Mouse (Mus musculus): ENCODE measurements around the gene Utrn. TPM values are rescaled to one million over a fixed set of nuclear protein-coding genes. Genes with fewer than 3 reads are reported as not detected.

Gene Utrn
- polyA plus RNA-seq, 1 experiment: 33.5 TPM

- no peak for DNase-seq
- H3K27me3 ChIP-seq (ENCODE audit: control insufficient read depth, insufficient read depth, low read length): no peaks in the 10 kb centered on the region
- H3K27ac ChIP-seq (ENCODE audit: insufficient read depth, low read length): no peak overlapping the region
- no peak overlapping the region for H3K4me3 ChIP-seq (replicated peaks; ENCODE audit: insufficient read depth, low read depth, low read length)
- TF ChIP-seq POLR2A (IDR thresholded peaks at IDR 0.05; ENCODE audit: borderline replicate concordance, insufficient read depth, low read length): no peak
- no peak for TF ChIP-seq CTCF (IDR thresholded peaks at IDR 0.05; ENCODE audit: borderline replicate concordance, insufficient read depth, low read depth, low read length)
- H3K4me1 ChIP-seq (ENCODE audit: control insufficient read depth, insufficient read depth, low read length): no peaks in the 10 kb centered on the region; the same call in 1 of the 2 replicates
- WGBS: 81% methylated on average over 10 of the region's 10 CpGs
These were observed 20.6 kb downstream of the Utrn start for GRCm38 (mm10) chr10:12848322-12849108.

DNA sequence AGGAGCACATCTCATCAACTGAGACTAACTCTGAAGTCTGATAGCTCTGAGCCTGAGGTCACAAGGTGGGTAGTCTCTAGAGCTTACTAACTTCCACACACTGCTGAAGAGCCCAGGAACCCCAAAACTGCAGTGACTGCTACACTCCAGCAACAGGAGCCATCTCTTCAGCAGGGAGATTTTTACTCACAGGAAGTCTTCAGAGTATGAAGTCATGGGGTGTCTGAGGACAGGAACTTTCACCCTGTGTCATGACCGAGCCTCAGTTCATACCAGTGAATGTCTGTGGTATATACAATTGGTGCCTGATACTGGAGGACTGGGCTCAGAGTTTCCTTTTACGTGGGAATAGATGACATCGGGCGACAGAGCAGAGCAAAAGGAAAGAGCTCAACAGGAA, 26.6 kb downstream of the Utrn start:
- H3K4me3 ChIP-seq (replicated peaks; ENCODE audit: insufficient read depth, low read depth, low read length): no peak overlapping the region
- WGBS: 85% methylated on average over 4 of the region's 4 CpGs
- no peaks in the 10 kb centered on the region for H3K27me3 ChIP-seq (ENCODE audit: control insufficient read depth, insufficient read depth, low read length)
- H3K4me1 ChIP-seq (ENCODE audit: control insufficient read depth, insufficient read depth, low read length): no peaks in the 10 kb centered on the region
- no peak for TF ChIP-seq POLR2A (IDR thresholded peaks at IDR 0.05; ENCODE audit: borderline replicate concordance, insufficient read depth, low read length)
- no peak for DNase-seq
- H3K27ac ChIP-seq (ENCODE audit: insufficient read depth, low read length): no peak overlapping the region

- no peak for DNase-seq
- peaks cover under 1% of the 10 kb centered on the region for H3K4me1 ChIP-seq (ENCODE audit: control insufficient read depth, insufficient read depth, low read length)
- no peaks in the 10 kb centered on the region for H3K27me3 ChIP-seq (ENCODE audit: control insufficient read depth, insufficient read depth, low read length)
- no peak for TF ChIP-seq CTCF (IDR thresholded peaks at IDR 0.05; ENCODE audit: borderline replicate concordance, insufficient read depth, low read depth, low read length)
- no peak for TF ChIP-seq POLR2A (IDR thresholded peaks at IDR 0.05; ENCODE audit: borderline replicate concordance, insufficient read depth, low read length)
- H3K27ac ChIP-seq (ENCODE audit: insufficient read depth, low read length): no peak overlapping the region
- H3K4me3 ChIP-seq (replicated peaks; ENCODE audit: insufficient read depth, low read depth, low read length): no peak overlapping the region
- 86% methylated on average over 5 of the region's 5 CpGs for WGBS
These were observed 27.7 kb downstream of the Utrn start for GRCm38 (mm10) chr10:12841497-12841896.

DNA sequence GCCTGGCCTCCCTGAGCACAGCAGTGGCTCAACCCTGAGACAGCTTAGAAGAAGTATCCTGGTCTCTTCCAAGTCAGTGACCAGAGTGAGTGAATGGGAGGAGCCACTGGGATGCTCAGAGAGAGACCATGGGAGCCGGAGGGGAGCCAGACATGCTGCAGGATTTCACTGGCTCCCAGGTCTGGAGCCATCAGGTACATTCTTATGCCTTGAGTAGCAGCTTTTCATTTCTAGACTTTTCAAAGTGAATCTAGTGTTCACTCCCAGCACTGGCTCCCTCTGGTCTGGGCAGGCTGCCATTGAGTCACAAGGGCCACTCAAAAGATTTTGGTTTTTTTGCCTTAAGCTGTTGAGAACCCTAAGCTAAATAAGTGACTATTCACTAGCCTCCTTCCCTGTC, 31.5 kb downstream of the Utrn start:
- Histone ChIP-seq H3K27ac (ENCODE audit: insufficient read depth, low read length) (no peak overlapping the region), H3K27me3 (ENCODE audit: control insufficient read depth, insufficient read depth, low read length) (no peaks in the 10 kb centered on the region), H3K4me3 (replicated peaks; ENCODE audit: insufficient read depth, low read depth, low read length) (no peak overlapping the region), H3K4me1 (ENCODE audit: control insufficient read depth, insufficient read depth, low read length) (peaks cover 8% of the 10 kb centered on the region)
- DNase-seq: peak in 1 of 2 experiments; percentile 31
- WGBS: 67% methylated on average over 1 of the region's 1 CpGs
- TF ChIP-seq CTCF (IDR thresholded peaks at IDR 0.05; ENCODE audit: borderline replicate concordance, insufficient read depth, low read depth, low read length): no peak

GRCm38 (mm10) chr10:12836048-12836816, 32.9 kb downstream of the Utrn start:
- TF ChIP-seq POLR2A (IDR thresholded peaks at IDR 0.05; ENCODE audit: borderline replicate concordance, insufficient read depth, low read length) (no peak), CTCF (IDR thresholded peaks at IDR 0.05; ENCODE audit: borderline replicate concordance, insufficient read depth, low read depth, low read length) (no peak)
- 56% methylated on average over 14 of the region's 14 CpGs for WGBS

GRCm38 (mm10) chr10:12834215-12834614, 35.0 kb downstream of the Utrn start:
- TF ChIP-seq POLR2A (IDR thresholded peaks at IDR 0.05; ENCODE audit: borderline replicate concordance, insufficient read depth, low read length) (no peak), CTCF (IDR thresholded peaks at IDR 0.05; ENCODE audit: borderline replicate concordance, insufficient read depth, low read depth, low read length) (no peak)
- Histone ChIP-seq H3K27ac (ENCODE audit: insufficient read depth, low read length) (no peak overlapping the region), H3K4me3 (replicated peaks; ENCODE audit: insufficient read depth, low read depth, low read length) (no peak overlapping the region), H3K4me1 (ENCODE audit: control insufficient read depth, insufficient read depth, low read length) (peaks cover 11% of the 10 kb centered on the region), H3K27me3 (ENCODE audit: control insufficient read depth, insufficient read depth, low read length) (no peaks in the 10 kb centered on the region)
- WGBS: 80% methylated on average over 1 of the region's 1 CpGs
- no peak for DNase-seq

More at GRCm38 (mm10) chr10:12836048-12836816, 32.9 kb downstream of the Utrn start:
- Histone ChIP-seq H3K27me3 (ENCODE audit: control insufficient read depth, insufficient read depth, low read length) (no peaks in the 10 kb centered on the region), H3K4me3 (replicated peaks; ENCODE audit: insufficient read depth, low read depth, low read length) (no peak overlapping the region), H3K4me1 (ENCODE audit: control insufficient read depth, insufficient read depth, low read length) (peaks cover 11% of the 10 kb centered on the region), H3K27ac (ENCODE audit: insufficient read depth, low read length) (no peak overlapping the region)
- DNase-seq: peak in 1 of 2 experiments; percentile 33

- Histone ChIP-seq H3K4me3 (replicated peaks; ENCODE audit: insufficient read depth, low read depth, low read length) (no peak overlapping the region), H3K27ac (ENCODE audit: insufficient read depth, low read length) (no peak overlapping the region), H3K4me1 (ENCODE audit: control insufficient read depth, insufficient read depth, low read length) (peaks cover 17% of the 10 kb centered on the region), H3K27me3 (ENCODE audit: control insufficient read depth, insufficient read depth, low read length) (no peaks in the 10 kb centered on the region)
- DNase-seq: no peak
- TF ChIP-seq POLR2A (IDR thresholded peaks at IDR 0.05; ENCODE audit: borderline replicate concordance, insufficient read depth, low read length) (no peak), CTCF (IDR thresholded peaks at IDR 0.05; ENCODE audit: borderline replicate concordance, insufficient read depth, low read depth, low read length) (no peak)
- whole genome bisulfite sequencing: 84% methylated on average over 8 of the region's 8 CpGs
These were observed 37.0 kb downstream of the Utrn start for GRCm38 (mm10) chr10:12832163-12832562.

DNA sequence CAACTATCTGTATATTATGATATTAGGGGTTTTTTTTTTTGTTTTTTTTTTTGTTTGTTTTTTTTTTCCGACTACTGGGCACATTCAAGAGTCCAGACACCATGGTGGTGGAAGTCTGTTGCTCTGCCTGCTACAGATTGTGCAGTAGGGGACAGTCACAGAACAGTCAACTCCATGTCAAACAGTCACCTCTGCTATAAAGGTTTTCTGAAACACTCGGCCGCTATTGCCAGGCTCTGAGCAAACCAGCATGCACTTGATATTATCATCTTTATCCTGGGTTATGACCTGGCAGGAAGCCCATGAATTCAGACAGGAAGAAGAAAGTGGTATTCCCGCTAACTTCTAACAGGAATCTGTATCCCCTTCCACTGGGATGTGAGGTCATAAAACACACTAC, 41.4 kb downstream of the Utrn start:
- Histone ChIP-seq H3K27ac (ENCODE audit: insufficient read depth, low read length) (no peak overlapping the region), H3K4me1 (ENCODE audit: control insufficient read depth, insufficient read depth, low read length) (peaks cover 20% of the 10 kb centered on the region), H3K27me3 (ENCODE audit: control insufficient read depth, insufficient read depth, low read length) (no peaks in the 10 kb centered on the region), H3K4me3 (replicated peaks; ENCODE audit: insufficient read depth, low read depth, low read length) (no peak overlapping the region)
- TF ChIP-seq CTCF (IDR thresholded peaks at IDR 0.05; ENCODE audit: borderline replicate concordance, insufficient read depth, low read depth, low read length) (no peak), POLR2A (IDR thresholded peaks at IDR 0.05; ENCODE audit: borderline replicate concordance, insufficient read depth, low read length) (no peak)
- peak in 1 of 2 experiments; percentile 28 for DNase-seq
- WGBS: 55% methylated on average over 4 of the region's 4 CpGs
